Mouse (Mus musculus) frontal cortex, postnatal 25 days (tissue): ENCODE results near the gene Aqr.
"Not testable (repeated sequence)": the region's sequence is repeated elsewhere in the genome, so short reads cannot be mapped to it uniquely, and the experiment has no call there.

Experiments
- DNase-seq, 2 experiments: peaks; one replicate each; pipeline ENCODE4 v3.0.0; 2022; ENCODE audit warnings: low spot score in 2 of 2

The Aqr gene

GRCm38 (mm10) chr2:114186924-114187323 lies at the start of gene Aqr:
Aqr (minus strand) TSS chr2:114187024.
- DNase-seq = not testable (repeated sequence)

- no peak for DNase-seq
Measured at GRCm38 (mm10) chr2:114236566-114236965, 49.7 kb upstream of the Aqr start.

GRCm38 (mm10) chr2:114235584-114235983 lies 48.8 kb upstream of the Aqr start:
- DNase-seq = no peak

GRCm38 (mm10) chr2:114231248-114231647 lies 44.4 kb upstream of the Aqr start:
- DNase-seq = no peak

GRCm38 (mm10) chr2:114228672-114229071 lies 41.8 kb upstream of the Aqr start:
- DNase-seq = no peak

GRCm38 (mm10) chr2:114205036-114205435 lies 18.2 kb upstream of the Aqr start:
- DNase-seq = no peak

- no peak for DNase-seq
Measured at GRCm38 (mm10) chr2:114201574-114201973, 14.8 kb upstream of the Aqr start.

GRCm38 (mm10) chr2:114200932-114201559 lies 14.2 kb upstream of the Aqr start, which contains the start of gene Zfp770:
Zfp770 (minus strand) TSS chr2:114201469.
- peak; percentile 72 to 76 for DNase-seq

GRCm38 (mm10) chr2:114196421-114196820 lies 9.6 kb upstream of the Aqr start:
- no peak for DNase-seq

- no peak for DNase-seq
Measured at GRCm38 (mm10) chr2:114177802-114178733, 8.8 kb downstream of the Aqr start.

- peak; percentile 63 to 71 for DNase-seq
Measured at GRCm38 (mm10) chr2:114174651-114175484, 12.0 kb downstream of the Aqr start.

GRCm38 (mm10) chr2:114173248-114173647 lies 13.6 kb downstream of the Aqr start:
- no peak for DNase-seq

- no peak for DNase-seq
Measured at GRCm38 (mm10) chr2:114167837-114168236, 19.0 kb downstream of the Aqr start.

GRCm38 (mm10) chr2:114161978-114162377 lies 24.8 kb downstream of the Aqr start:
- DNase-seq = no peak

- no peak for DNase-seq
Measured at GRCm38 (mm10) chr2:114157345-114157744, 29.5 kb downstream of the Aqr start.

- no peak for DNase-seq
Measured at GRCm38 (mm10) chr2:114156639-114157038, 30.2 kb downstream of the Aqr start.

- DNase-seq = no peak
Measured at GRCm38 (mm10) chr2:114153247-114153646, 33.6 kb downstream of the Aqr start.

GRCm38 (mm10) chr2:114146864-114147458 lies 39.9 kb downstream of the Aqr start:
- DNase-seq = no peak

- peak; percentile 9 to 40 for DNase-seq
Measured at GRCm38 (mm10) chr2:114145315-114145801, 41.5 kb downstream of the Aqr start.

- DNase-seq = no peak
Measured at GRCm38 (mm10) chr2:114144915-114145314, 41.9 kb downstream of the Aqr start.

- no peak for DNase-seq
Measured at GRCm38 (mm10) chr2:114143842-114144241, 43.0 kb downstream of the Aqr start.
